Mouse (Mus musculus) monocyte, adult 2 months (primary cell): ENCODE results near the gene Sohlh2.

Experiments used
- DNase-seq, 2 experiments: peaks; one replicate each; pipeline ENCODE4 v3.0.0; 2022; ENCODE audit warnings: low spot score in 2 of 2, low read depth in 1 of 2

The Sohlh2 gene

DNA sequence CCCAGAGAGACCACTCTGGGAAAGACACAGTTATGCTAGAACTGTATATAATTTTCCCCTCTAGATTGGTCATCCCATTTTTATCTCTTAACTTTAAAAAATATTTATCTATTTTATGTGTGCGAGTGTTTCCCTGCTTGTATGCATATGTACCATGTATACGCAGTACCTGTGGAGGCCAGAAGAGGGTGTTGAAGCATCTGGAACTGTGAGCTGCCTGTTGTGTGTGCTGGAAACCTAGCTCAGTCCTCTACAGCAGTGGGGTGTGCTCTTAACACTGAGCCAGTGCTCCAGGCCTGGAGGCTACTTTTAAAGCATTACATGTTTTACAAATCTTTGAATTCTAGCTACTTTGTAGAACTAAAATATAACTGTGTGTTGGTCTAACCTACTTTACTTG is 24.6 kb downstream of the Sohlh2 start:
- DNase-seq = no peak

DNA sequence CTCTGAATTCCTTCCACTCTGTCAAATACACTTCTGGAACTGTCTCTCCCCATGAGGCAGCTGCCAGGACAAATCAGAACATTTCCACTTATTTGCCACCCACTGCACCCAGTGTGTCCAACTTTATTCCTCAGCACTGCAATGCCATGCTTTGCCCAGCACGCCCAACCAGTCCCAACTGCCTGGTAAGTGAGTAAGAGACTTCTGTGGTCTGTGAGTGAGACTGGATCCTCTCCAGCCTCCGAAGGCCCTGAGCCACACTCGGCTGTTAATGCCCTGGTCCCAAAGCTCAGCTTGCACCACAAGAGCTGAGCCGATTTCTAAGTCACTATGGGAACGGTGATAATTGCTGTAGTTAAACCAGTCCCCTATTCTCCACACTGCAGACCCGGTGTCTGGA is 25.8 kb downstream of the Sohlh2 start:
- DNase-seq = no peak

GRCm38 (mm10) chr3:55212254-55212653 is 30.4 kb downstream of the Sohlh2 start:
- no peak for DNase-seq

DNA sequence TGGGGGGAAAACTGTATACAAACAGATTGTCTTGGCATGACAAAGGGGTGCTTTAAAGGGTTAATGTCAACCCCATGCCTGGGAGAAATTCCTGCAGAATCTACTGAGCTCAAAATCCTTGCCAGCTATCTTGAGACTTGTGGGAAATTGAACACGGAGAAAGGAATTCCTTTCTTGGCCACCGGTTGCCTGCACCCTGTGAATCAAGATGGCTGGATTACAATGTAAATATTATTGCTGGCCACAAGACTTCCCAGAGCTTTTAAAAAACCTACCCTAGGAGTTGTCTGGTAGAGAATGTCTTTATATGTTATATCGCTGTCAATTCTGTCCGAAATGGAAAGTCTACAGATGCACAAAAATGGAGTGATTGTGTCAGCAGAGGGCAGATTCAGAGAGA is 32.0 kb downstream of the Sohlh2 start:
- no peak for DNase-seq

GRCm38 (mm10) chr3:55214413-55214812 is 32.6 kb downstream of the Sohlh2 start:
- DNase-seq = no peak

DNA sequence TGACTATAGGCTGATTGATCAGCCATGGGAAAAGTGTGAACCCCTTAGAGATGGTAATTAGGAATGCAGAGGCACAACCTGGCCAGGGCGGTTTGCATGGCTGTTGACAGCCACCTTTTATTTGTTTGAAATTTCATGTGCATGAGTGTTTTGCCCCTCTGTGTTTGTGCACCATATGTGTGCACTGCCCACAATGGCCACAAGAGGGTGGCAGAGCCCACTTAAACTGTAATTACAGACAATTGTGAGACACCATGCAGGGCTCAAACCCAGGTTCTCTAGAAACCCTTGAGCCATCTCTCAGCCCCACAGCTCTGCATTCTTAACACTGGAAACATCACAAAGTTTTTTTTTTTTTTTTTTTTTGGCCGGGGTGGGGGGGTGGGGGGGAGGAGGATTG is 40.7 kb downstream of the Sohlh2 start:
- DNase-seq = no peak

- no peak for DNase-seq
Observed at GRCm38 (mm10) chr3:55223862-55224261, 42.0 kb downstream of the Sohlh2 start.

- DNase-seq = no peak
Observed at GRCm38 (mm10) chr3:55226501-55227213, 44.8 kb downstream of the Sohlh2 start.

DNA sequence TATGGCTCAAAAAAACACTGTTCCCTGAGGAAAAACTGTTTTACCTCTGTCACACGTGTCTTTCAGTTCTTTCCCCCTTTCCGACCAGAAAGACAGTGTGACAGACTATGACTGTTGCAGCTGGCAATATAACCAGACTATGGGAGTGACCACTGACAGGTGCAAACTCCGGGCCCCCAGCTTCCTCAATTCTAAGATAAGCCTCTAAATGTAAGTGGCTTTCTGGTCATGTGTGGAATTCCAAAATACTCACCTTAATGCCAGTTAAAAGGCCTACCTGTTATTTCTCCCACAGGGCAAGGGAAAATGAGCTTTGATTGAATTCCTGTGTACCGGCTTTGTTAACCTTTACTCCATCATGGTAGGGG is 45.4 kb downstream of the Sohlh2 start:
- no peak for DNase-seq

- DNase-seq = no peak
Observed at GRCm38 (mm10) chr3:55241730-55242421, 60.0 kb downstream of the Sohlh2 start, which contains the start of gene Dclk1. Dclk1 (plus strand) TSS chr3:55242364.

DNA sequence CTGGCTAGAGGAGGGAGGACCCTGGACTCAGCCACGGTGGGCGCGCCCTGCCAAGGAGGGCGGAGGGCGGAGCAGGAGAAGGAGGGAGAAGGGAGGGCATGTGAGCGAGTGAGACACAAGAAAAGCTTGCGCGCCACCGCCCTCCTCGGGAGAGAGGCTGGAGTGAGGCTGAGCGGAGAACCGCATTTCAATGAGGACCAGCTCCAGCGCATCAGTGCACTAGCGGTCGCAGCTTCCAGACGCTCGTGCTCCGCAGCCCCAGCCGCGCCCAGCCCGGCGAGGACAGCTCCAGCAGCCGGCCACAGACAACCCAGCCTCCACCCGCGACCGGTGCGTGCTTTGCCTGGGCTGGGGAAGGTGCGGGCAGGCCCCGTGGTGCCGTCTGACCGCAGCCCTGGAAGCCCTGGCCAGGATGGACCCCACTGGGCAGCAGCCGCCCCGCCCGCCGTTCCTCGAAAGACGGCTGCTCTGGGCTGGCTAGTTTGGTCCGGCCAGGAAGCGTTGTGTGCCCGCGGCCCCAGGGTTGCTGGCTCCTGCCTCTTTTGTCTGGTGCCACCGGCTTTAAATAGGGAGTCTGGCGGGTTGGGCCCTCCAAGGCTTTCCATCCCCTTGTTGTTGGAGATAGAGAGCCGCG is 60.7 kb downstream of the Sohlh2 start:
- DNase-seq = no peak

DNA sequence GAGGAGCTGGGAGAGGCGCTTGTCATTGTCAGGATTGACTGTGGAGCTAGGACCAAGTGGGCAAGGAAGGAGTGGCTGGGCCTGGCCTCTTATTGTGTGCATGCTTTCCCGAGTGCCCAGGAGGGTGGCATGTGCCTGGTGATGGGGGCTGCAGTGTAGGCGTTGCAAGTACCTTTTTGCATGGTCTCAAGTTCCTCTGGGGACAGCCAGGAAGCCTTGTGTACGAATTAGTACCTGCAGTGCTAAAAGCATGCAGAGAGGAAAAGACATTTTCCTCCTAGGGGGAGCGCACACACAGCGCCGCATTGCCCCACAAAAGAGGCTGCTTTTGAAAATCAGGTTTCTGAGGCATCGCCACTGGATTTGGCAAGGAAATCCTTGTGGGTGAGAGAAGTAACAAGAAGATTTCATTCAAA is 61.2 kb downstream of the Sohlh2 start:
- no peak for DNase-seq

DNA sequence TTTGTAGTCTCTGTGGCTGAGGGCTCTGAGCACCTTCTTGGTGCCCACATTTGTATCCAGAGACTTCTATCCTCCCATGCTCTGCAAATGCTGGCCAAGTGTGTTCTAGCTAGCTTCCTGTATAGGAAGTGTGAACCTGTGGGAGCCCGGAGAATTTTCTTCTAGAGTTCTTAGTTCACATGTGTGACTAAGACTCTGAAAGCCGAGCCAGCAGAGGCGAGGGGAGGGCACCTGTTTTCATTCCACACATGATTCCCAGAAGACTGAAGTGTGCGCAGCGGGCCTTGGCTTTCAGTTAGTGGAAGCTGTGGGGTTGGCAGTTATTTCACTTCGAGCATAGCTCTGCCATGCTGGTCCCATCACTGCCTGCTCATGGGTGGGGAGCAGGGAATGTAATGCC is 62.3 kb downstream of the Sohlh2 start:
- DNase-seq = no peak

- DNase-seq = no peak
Observed at GRCm38 (mm10) chr3:55246618-55247272, 64.9 kb downstream of the Sohlh2 start.

- DNase-seq = no peak
Observed at GRCm38 (mm10) chr3:55248048-55248447, 66.2 kb downstream of the Sohlh2 start.

DNA sequence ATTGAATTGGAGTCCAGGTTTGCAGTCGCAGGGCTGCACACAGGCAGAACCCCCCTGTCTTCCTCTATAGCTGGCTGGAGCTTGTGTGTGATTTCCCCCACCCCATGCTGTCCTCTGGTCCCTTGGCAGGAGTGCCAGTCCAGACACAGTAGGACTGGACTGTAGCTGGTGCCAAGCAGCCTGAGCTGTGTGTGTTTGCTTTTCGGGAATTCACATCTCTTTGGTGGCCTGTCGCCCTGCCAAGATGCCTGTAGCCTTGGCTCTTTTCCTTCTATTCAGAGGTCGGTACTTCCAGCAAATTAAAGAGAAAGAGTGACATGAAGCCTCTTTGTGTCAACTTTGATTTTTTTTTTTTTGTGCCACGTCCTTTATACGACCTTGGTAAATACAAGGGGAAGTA is 66.7 kb downstream of the Sohlh2 start:
- DNase-seq = no peak

DNA sequence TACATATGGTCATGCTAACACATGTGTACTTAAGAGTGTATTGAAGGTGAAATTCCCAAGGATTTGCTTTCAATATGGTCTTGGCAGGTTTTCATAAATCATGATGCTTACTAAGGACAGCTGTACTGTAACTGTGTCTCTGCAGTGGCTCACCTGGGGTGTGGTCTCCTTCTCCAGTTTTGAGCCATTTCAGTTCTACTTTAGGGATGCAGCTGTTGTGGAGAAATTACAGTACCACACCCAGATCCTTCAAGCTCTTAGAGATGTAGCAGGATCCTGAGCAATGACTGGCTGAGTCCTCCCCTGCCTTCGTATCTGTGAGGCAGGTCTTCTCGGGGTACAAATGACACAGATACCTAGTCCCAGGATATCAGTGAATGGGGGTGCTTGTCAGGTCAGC is 68.8 kb downstream of the Sohlh2 start:
- DNase-seq = no peak
